Mouse (Mus musculus) adrenal gland, postnatal 4 days (tissue): ENCODE results near the gene Stap1. TPM values are rescaled to one million over a fixed set of nuclear protein-coding genes. Genes with fewer than 3 reads are reported as not detected.

Experiments used
- DNase-seq, 2 experiments: peaks; one replicate each; pipeline ENCODE4 v3.0.0; 2021 to 2022; ENCODE audit warnings: low spot score in 2 of 2, mixed read lengths in 2 of 2
- total RNA-seq, 2 experiments: library from RNA; stranded (reverse); gene quantifications; 2 replicates each; pipeline ENCODE4 v1.2.3; 2021

Stap1 gene
- total RNA-seq, 2 experiments from 2014 or later, result 0.62 to 0.70 TPM

DNA sequence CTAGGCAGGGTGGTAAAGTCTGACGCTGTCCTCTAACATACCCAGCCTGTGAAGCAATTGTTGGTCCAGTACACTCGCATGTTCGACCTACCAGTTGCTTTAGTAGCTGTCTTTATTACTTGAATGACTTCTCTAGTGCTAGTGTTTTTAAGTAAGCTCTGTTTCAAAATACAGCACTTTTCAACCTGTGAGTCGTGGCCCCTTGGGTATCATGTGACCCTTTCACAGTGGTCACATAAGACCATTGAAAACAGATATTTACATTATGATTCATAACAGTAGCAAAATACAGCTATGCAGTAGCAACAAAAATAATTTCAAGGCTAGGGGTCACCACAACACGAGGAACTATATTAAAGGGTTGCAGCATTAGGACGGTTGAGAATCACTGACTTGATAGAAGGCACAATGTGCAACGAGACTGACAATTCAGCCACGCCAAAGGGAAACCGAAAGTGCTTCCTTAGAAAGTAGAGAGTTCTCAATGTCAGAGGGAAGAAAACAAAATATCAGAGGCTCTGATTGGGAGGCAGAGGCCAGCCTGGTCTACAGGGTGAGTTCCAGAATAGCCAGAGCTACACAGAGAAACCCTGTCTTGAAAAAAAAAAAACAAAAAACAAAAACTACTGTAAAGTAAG, 47.0 kb downstream of the Stap1 start:
- DNase-seq, result no peak

DNA sequence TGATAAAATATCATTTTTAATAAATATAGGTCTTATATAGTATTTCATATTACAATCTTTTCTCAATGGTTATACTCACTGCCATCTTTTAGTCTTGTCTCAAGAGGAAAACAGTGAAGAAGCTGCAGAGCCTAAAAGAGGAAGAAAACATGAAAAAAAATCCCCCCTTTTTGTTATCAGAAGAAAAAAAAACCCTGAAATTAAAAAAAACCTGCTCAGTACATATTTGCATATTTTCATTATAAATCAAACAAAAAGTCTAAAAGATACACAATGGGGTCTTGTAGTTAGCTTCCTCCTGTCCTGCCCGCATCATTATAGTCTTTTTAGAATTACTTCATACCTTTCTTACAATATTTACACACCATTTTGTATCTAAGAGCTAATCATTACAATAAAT, 57.2 kb downstream of the Stap1 start:
- no peak for DNase-seq

DNA sequence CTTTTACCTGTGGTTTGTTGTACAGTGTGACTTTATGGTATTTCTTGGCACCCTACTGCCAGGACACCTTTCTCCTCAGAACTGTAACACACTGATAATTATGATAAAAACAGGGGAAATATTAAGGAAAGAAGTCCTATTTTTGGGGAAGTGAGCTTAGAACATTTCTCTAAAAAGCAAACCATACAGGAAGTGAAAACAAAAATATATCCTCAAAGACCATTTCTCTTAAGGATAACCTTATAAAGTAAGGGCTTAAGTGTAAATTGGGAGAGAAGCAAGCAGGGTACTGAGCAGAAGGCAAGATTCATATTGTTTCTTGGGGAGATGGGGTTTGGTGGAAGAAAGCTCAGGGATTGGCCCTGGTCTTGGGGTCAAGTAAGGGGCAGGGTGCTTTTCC, 58.3 kb downstream of the Stap1 start:
- no peak for DNase-seq

Other genes with a start within 250 kb of the Stap1 start
- 10 to 100 TPM; 24.0 to 25.8 TPM for gene Cenpc1, start 6.2 kb upstream of the Stap1 start, total RNA-seq
- 10 to 100 TPM; 13.9 to 14.8 TPM for gene Uba6, start 101.1 kb downstream of the Stap1 start, total RNA-seq
- gene Gnrhr, start 126.2 kb downstream of the Stap1 start, total RNA-seq, result under 1 TPM; 0.62 to 0.79 TPM
- not detected for gene Tmprss11c, start 217.6 kb downstream of the Stap1 start, total RNA-seq